8 mouse cellular contexts compared by ENCODE assay signal in genomic region chr1:90603561-90603887, GRCm38 (mm10). TPM values are rescaled to one million over a fixed set of nuclear protein-coding genes. Genes with fewer than 3 reads are reported as not detected.
DNase-seq lines count a peak whose midpoint lies in the region; ATAC-seq and TF ChIP-seq lines count a peak whose summit lies in the region.

No protein-coding gene starts in this region.

- no peak for TF ChIP-seq CTCF in bone marrow macrophage, adult 2 months (IDR thresholded peaks at IDR 0.05; ENCODE audit: low read depth, low read length)

- H3K4me1 ChIP-seq in kidney, embryonic 15.5 days, result peaks cover 13% of the 10 kb centered on the region
- peaks cover 5% of the 10 kb centered on the region for H3K4me1 ChIP-seq in bone marrow macrophage, adult 2 months (ENCODE audit: control insufficient read depth, insufficient read depth, low read length)
- H3K4me1 ChIP-seq in hindbrain, embryonic 15.5 days (replicated peaks), result peaks cover 15% of the 10 kb centered on the region
- H3K4me1 ChIP-seq in midbrain, embryonic 15.5 days, result peaks cover 16% of the 10 kb centered on the region

- no peak for TF ChIP-seq POLR2A in bone marrow macrophage, adult 2 months (IDR thresholded peaks at IDR 0.05; ENCODE audit: borderline replicate concordance, low read depth, low read length)

- H3K9ac ChIP-seq in kidney, embryonic 15.5 days, result peak overlapping the region; percentile 86
- peak overlapping the region; percentile 78 for H3K9ac ChIP-seq in hindbrain, embryonic 15.5 days
- peak overlapping the region; percentile 94 for H3K9ac ChIP-seq in midbrain, embryonic 15.5 days

- peaks cover 9% of the 10 kb centered on the region; the same call in 1 of the 2 replicates for H3K27me3 ChIP-seq in kidney, embryonic 15.5 days
- 0 out of 2 replicates have a peak, but pooled peaks cover 4% of the 10 kb centered on the region for H3K27me3 ChIP-seq in hindbrain, embryonic 15.5 days
- no peaks in the 10 kb centered on the region for H3K27me3 ChIP-seq in midbrain, embryonic 15.5 days (replicated peaks)

- H3K4me2 ChIP-seq in kidney, embryonic 15.5 days, result peak overlapping the region; percentile 69
- peak overlapping the region; percentile 62 for H3K4me2 ChIP-seq in hindbrain, embryonic 15.5 days
- H3K4me2 ChIP-seq in midbrain, embryonic 15.5 days, result peak overlapping the region; percentile 72

- peak overlapping the region; percentile 86 for H3K4me3 ChIP-seq in kidney, embryonic 15.5 days (replicated peaks)
- peak overlapping the region; percentile 84 for H3K4me3 ChIP-seq in bone marrow macrophage, adult 2 months (ENCODE audit: insufficient read depth, low read length)
- peak overlapping the region; percentile 77 for H3K4me3 ChIP-seq in hindbrain, embryonic 15.5 days
- peak overlapping the region; percentile 86 for H3K4me3 ChIP-seq in midbrain, embryonic 15.5 days

- whole genome bisulfite sequencing in kidney, embryonic 15.5 days, result under 1% methylated on average over 26 of the region's 26 CpGs
- WGBS in hindbrain, embryonic 15.5 days, result under 1% methylated on average over 26 of the region's 26 CpGs
- under 1% methylated on average over 26 of the region's 26 CpGs for WGBS in midbrain, embryonic 15.5 days

- no peak for DNase-seq in kidney, postnatal 10 days
- DNase-seq in frontal cortex, postnatal 10 days (ENCODE audit: low spot score in 2 of 2), result no peak
- DNase-seq in frontal cortex, postnatal 14 days (ENCODE audit: low spot score in 2 of 2), result no peak
- DNase-seq in right cerebral cortex, postnatal 10 days (ENCODE audit: low spot score in 2 of 2), result no peak

- no peaks in the 10 kb centered on the region for H3K9me3 ChIP-seq in kidney, embryonic 15.5 days (replicated peaks)
- H3K9me3 ChIP-seq in hindbrain, embryonic 15.5 days, result no peaks in the 10 kb centered on the region
- no peaks in the 10 kb centered on the region for H3K9me3 ChIP-seq in midbrain, embryonic 15.5 days

- ATAC-seq in kidney, embryonic 15.5 days (replicated peaks; ENCODE audit: low FRiP score), result no peak; the same call in 1 of the 2 replicates
- ATAC-seq in hindbrain, embryonic 15.5 days (ENCODE audit: low FRiP score, low read depth), result peak; percentile 73; the same call in 1 of the 2 replicates
- ATAC-seq in midbrain, embryonic 15.5 days (replicated peaks), result peak; percentile 79; the same call in 1 of the 2 replicates

- H3K27ac ChIP-seq in kidney, embryonic 15.5 days, result peak overlapping the region; percentile 70
- H3K27ac ChIP-seq in bone marrow macrophage, adult 2 months (ENCODE audit: insufficient read depth, low read depth, low read length), result no peak overlapping the region
- H3K27ac ChIP-seq in hindbrain, embryonic 15.5 days (replicated peaks), result peak overlapping the region; percentile 77
- H3K27ac ChIP-seq in midbrain, embryonic 15.5 days, result peak overlapping the region; percentile 79

- H3K36me3 ChIP-seq in kidney, embryonic 15.5 days, result peaks cover 33% of the 10 kb centered on the region
- H3K36me3 ChIP-seq in hindbrain, embryonic 15.5 days, result peaks cover 22% of the 10 kb centered on the region
- H3K36me3 ChIP-seq in midbrain, embryonic 15.5 days (replicated peaks), result peaks cover 16% of the 10 kb centered on the region; the same call in 1 of the 2 replicates

RNA-seq across cellular contexts. Expression of gene Cops8, which starts 0.7 kb away (rescaled TPM):
- polyA plus RNA-seq in kidney, embryonic 15.5 days (2015; fragmentation: Nextera tagmentation; extraction: Ambion mirVana), result 146 and 155 TPM in 2 replicates
- polyA plus RNA-seq in bone marrow macrophage, adult 2 months (2012; ENCODE audit: insufficient read depth, insufficient read length, missing spikeins), result 42.4 and 51.5 TPM in 2 replicates
- polyA plus RNA-seq in hindbrain, embryonic 15.5 days (2015; fragmentation: Nextera tagmentation; extraction: Ambion mirVana), result 158 and 161 TPM in 2 replicates
- 176 and 182 TPM in 2 replicates for polyA plus RNA-seq in midbrain, embryonic 15.5 days (2015; fragmentation: Nextera tagmentation; extraction: Ambion mirVana)
